Mouse (Mus musculus): Measurements from ENCODE around the gene Efcab7.

Efcab7 gene

DNA sequence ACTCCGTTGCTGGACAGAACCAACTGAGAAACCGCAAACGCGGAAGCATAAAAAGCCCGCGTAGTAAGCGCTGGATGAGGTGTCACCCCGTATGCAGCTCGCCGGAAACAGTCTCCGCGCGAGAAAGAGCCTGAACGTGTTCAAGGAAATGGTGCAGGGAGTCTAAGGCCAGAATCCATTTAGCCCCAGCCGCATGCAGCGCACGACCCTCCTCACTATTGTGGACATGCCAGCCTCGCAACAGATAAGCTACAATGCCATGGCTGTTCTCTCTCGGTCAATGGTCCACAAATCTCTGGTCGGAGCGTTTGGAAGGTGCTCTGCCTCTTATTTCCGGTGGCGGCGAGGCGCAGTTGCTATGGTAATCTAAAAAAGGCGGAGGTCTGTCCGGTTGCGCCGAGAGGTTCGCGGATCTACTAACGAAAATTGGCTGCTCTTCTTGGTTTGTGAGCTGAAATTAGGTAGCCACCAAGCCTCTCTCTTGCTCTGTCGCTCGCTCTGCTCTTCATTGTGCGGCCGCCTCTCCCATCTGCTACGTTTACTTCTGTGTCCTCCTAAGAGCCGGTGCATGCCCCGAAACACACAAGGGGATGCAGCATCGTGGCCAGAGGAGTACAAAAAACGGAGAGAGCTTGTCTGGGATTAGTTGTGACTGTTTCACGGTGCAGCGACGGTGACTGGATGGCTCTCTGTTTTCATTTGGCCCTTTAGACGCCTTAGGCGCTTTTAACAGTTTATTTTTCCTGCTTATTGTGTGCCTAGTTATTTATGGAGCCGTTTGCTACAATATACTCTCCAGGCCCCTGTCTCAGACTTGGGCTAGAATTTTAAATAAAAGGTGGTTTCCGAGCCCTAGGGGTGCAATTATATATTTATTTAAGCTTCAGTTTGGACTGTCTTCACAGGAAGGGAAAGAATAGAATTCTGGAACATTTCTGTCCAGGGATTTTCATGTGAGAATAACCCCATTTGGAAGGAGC lies at the start of gene Efcab7:
Gene Efcab7, plus strand, starts transcription at position 105 of the 980 bp plus-strand sequence.
- peak; percentile 81 to 82 for DNase-seq (ENCODE audit: low spot score in 2 of 2)

DNA sequence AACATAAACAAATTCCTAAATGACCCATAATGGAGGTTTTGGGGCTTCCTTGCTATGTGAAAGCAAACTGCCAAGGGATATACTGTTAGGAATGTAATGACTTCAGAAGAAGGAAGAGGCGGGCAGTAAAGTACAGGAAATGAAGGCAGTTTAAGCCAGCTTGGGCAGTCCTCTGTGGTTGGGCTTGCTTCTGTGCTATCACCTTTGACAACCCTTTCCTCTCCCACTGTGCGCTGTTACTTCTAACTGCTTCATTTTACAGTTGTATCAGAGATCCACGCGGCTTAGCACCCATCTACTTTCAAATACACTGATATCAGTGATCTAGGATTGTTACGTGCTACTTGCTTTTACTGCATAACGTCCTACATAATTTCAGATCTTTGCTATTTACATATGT lies 36.6 kb upstream of the Efcab7 start:
- no peak for DNase-seq (ENCODE audit: low spot score in 2 of 2)

DNA sequence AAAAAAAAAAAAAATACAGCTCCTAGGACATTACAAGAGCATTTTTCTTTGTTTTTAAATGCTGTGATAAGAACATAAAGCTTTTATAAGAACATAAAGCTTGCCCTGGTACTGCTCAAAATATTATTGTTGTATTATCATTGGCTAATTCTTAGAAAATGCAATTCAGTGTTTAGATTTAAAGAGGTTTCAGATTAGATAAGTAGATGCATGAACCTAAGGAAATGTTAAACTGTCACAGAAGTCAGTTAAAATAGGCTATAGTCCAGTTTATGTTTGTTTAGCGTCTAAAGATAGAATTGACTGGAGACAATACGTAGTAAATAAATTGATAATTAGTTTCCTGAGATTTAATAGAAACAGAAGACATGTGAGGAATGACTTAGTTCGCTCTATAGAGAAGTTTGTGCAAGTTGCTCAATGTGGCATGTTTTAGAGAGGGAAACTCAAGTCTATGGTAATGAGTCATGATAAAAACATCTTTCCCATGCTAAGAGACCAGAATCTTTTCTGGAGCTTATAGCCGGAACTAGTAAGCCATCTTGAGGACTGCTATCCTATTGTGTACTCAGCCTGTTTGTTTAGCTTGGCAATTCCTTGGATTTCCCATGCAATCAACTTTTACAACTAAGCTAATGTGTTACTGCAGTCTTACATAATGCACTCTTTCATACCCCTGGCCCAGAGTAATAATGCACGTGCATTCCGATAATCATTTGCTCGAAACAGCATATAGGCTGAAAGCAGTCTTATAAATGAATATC lies 12.1 kb upstream of the Efcab7 start:
- DNase-seq (ENCODE audit: low spot score in 2 of 2), result no peak

DNA sequence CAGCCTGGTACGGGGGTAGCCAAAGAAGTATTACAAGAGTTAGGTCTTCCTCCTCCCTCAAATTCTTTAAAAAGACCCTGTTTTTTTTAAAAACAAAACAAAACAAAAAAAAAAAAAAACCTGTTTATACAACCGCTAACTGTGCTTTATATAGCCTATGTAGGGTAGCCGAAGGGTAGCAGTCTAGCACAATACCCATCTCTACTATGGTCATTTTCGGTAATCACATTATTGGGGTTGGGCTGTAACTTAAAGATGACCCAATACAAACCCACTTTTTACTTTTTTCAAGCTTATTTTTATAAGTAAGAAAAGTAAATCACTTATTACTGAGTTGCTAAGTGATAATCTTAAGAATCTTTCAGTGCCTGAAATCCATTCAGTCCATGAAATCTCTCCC lies 661 bp upstream of the Efcab7 start:
- DNase-seq (ENCODE audit: low spot score in 2 of 2), result no peak

DNA sequence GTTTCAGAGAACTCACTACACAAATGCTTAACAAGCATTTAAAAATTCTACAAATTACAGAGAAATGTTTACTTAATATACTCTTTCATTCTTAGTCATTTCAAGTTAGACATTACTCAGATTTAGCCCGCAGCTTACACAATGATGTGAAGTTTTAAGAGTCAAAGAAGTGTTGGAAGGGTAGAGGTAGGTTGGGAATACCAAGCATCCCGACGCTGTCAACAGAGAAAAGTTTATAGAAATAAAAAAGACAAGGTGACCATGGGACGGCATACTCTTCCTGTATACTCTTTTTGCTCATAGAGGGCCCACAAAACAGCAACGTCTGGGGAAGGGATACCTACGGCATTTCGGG lies 282 bp upstream of the Efcab7 start:
- DNase-seq (ENCODE audit: low spot score in 2 of 2), result no peak

DNA sequence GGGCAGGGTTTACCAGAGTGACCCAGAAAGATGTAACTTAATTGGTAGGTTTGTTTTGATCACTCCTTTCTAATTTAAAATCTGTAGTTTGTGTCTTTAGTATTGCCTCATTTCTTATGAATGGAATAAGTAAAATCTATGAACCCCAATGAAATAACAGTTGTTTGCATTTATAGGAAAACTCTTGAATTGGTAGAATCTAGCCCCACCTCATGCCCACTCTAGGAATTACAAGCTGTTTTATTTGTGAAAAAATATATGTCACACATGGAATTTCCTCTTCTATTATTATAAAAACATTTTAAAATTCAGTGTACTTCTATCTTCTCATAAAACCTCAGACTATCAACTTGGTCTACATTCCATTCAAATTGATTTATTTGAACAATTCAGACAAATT lies 52.9 kb downstream of the Efcab7 start:
- DNase-seq (ENCODE audit: low spot score in 2 of 2), result no peak

DNA sequence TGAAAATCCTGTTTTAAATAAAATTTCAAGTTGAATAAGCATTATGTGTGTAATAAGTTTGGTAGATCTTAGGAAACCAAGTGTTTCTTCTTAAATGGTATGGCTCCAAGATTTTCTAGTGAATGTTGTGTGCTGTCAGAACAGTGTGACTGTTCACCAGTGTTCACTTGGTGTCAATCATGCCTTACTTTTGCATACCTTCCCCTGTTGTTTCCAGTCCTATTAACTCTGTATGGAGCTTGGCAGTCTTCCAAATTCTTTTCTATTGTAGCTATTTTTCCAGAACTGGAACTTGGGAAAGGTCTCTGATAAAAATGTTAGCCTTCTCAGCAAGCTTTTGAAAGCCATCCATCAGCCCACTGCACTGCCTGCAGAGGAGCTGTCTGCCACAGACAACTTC lies 53.4 kb downstream of the Efcab7 start:
- no peak for DNase-seq (ENCODE audit: low spot score in 2 of 2)

DNA sequence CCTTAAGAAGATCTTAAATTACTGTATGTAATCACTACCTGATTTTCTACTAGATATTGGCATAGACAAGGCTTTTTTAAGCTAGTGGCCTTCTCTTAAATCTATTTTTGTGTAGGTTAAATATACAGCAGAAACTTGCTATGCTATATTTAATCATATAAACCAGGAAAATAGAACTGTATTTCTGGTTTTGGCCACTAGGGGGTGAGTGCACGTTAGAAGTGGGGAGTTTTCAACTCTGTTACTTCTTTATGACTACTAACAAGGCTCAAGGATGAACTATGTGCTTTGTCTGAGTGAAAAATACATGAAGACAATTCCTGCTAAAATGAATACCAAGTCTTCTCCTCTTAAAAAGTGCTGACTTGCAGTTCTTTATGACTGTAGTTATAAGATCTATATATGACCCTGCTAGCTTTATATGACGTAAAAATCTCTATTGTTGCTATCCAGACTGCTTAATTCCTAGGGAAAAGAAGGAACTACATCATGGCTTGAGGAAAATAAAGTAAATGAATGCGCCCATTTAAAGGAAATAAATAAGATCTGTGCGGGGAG lies 85.0 kb downstream of the Efcab7 start:
- no peak for DNase-seq (ENCODE audit: low spot score in 2 of 2)

DNA sequence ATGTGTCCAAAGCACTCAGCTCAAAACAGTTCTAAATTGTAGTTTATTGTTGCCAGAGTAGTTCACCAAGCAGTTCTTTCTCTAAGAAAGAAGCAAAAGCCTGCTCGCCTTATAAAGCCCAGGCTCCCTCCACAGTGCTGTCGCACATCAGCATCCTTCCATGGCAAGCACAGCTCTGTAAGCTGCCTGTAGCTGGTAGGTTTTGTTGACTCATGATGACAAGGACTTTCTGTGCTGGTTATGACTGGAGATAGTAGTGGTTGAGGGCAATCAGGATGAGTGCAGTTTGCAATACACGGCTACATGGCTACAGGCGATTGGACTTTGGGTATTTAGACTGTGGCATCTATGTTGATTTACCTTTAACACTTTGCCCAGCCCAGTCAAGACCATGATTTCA lies 97.4 kb downstream of the Efcab7 start:
- DNase-seq (ENCODE audit: low spot score in 2 of 2), result no peak

DNA sequence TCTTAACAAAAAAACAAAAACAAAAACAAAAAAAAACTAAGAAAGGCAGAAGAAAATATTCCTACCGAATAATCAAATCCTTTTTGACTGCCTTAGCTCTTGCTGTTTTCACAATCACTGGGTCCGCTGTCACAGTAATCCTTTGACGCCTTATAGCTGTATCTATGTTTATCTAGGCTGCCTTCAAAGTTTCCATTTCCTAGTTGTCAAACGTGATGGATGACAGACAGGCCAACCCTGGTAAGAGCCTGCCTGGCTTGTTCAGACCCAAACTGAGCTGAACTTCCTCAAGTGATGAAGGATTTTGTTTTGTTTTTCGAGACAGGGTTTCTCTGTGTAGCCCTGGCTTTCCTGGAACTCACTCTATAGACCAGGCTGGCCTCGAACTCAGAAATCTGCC lies 99.5 kb downstream of the Efcab7 start:
- DNase-seq (ENCODE audit: low spot score in 2 of 2), result no peak

DNA sequence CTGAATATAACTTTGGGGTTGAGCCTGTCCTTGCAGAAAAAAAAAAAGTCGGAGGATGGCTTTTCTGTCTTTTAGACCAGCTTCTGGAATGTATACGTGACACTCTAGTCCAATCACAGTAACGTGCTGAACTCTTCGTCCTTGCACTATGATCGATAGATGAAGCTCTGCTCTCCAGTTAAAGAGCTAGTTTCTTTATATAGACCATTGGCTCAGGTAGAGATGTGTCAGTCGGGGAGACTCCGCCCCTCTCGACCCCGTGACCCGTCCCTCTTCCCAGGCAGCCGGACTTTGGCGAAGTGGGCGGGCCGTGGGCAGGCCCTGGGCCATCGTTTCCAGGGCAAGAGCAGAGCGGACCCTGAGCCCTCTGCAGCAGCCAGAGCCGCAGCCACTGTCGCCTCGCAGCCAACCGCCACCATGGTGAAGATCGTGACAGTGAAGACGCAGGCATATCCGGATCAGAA lies 100.2 kb downstream of the Efcab7 start, which contains the start of gene Pgm1:
Gene Pgm1, plus strand, starts transcription at position 266 of the 464 bp plus-strand sequence.
- peak in 1 of 2 experiments; percentile 71 for DNase-seq (ENCODE audit: low spot score in 2 of 2)

DNA sequence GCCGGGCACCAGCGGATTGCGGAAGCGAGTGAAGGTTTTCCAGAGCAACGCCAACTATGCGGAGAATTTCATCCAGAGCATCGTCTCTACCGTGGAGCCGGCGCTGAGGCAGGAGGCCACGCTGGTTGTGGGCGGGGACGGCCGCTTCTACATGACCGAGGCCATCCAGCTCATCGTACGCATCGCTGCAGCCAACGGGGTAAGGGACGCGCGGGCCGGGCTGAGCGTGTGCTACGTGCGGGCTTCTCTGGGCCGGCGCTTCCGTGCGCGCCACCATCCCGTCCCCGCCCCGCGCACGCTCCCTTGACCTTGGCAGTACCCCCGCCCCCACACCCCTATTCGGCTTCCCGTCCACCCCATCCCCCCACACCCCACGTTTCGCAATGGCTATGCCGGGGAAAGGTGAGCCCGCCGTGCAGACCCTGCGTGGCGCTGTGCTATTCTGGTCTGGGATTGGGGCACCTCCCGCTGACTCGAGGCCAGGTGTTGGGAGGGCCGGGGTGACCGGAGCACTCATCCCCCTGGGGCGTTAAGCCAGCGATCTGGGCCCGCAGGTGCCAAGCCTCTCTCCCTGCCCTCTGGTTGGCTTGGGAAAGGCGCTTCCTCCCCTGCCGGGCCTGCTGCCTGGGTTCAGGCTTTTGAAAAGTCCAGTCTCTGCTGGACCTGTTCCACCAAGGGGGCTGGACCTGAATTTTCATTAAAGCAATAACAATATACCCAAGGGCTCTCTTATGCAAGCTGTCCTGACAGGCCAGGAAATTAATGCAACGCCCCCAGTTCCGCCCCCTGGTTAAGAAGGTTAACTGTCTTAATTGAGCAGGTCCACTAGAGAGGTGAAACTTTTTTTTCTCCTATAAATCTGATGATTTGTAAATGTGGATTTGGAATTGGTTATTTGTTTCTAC lies 100.9 kb downstream of the Efcab7 start, which contains the start of gene Itgb3bp:
Gene Itgb3bp, minus strand, starts transcription at position 201 of the 905 bp plus-strand sequence.
- peak; percentile 40 to 55 for DNase-seq (ENCODE audit: low spot score in 2 of 2)

DNA sequence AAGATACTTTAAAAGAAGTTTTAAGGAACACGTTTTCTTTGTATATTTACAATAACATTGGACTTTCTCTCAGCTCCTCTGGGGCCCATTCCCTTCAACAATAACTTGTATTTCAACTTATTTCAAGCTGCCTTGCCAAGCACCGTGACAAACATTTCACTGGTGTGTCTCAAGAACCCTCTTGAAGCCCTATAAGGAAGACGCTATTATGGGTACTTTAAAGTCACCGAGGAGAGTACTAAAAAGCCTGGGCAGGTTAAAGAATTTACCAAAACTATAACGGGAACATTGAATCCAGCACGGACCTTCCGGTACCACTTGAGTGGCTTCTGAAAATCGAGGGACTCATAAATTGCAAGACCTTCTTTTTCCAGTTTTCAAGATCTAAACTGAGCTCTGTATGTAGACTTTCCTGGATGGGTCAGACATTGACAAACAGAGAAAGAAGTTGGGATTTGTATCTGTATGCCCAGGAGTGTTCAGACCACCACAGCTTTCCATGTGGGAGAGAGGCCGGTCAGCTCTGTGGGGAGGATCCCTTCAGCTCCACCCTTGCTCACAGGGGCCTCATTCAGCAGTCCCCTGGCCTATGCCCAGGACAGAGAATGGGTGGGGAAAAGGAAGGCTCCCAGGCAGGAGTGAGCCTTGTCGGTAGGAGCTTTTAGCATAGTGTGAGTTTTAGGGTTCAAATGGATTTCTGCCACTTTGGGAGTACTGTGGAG lies 101.7 kb downstream of the Efcab7 start:
- DNase-seq (ENCODE audit: low spot score in 2 of 2), result no peak

DNA sequence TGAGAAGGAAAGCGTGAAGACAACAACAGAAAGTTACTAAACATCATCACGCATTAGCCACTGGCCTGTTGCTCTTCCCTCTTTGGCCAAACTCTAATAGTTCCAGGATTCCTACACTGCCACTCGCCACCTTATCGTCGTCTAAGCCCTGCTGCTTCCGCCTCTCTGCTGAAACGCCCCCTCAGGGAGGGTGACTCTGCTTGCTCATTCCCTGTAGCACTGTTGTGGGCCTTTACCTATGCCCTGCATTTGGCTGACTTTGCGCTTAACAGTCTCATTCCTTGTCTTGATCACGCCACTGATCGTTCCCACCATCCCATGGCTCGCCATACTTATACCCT lies 102.2 kb downstream of the Efcab7 start:
- no peak for DNase-seq (ENCODE audit: low spot score in 2 of 2)

DNA sequence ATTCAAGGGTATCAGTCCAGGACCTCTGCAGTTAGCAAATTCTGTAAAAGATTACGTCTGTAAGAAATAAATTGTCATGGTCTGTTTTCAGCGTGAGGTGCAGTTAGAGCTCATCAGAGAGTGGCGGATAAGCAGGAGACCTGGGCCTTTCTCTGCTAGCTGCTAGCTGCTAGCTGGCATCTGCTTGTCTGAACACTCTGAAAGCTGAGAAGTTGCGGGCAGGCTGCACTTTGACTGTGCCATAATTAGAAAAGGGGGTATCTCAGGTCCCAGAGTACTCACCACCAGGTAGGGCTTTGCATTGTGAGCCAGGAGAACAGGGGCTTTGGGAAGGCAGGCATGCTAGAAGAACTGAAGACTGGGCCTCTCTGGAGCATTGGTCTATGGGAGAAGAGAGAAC lies 102.8 kb downstream of the Efcab7 start:
- no peak for DNase-seq (ENCODE audit: low spot score in 2 of 2)

DNA sequence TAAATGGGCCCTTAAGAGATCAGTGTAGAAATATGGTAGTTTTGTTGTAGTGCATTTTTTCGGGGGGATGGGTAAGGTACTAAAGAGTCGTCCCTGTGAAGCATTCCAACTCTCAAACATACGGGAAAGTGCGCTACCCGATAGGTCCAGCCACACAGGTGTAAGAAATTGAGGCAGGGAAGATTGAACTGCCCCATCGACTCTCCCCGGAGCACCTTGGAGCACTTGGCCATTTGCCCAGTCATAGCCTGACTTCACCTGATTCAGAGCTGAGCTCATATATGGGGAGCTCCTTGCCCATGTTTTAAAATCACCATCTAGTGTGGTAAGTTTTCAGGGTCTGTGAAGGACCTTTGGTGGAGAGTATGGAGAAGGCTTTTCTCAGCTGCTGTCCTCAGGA lies 105.9 kb downstream of the Efcab7 start:
- no peak for DNase-seq (ENCODE audit: low spot score in 2 of 2)

DNA sequence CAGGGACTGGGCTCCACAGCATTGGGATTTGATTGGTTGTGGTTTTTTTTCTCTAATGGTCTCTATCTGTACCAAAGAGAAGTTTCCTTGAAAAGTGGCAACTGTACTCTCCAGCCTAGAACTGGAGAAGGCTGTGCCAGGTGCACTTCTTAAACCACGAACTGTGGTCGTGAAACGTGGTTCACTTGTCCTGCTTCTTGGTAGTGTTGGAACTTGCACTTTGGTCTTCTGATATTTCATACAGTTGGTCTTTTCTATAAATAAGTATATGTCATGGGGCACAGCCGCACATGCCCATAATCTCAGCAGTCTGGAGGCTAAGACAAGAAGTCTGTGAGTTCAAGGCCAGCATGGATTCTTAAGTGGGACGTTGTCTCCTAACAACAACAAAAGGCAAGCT lies 107.3 kb downstream of the Efcab7 start:
- no peak for DNase-seq (ENCODE audit: low spot score in 2 of 2)

DNA sequence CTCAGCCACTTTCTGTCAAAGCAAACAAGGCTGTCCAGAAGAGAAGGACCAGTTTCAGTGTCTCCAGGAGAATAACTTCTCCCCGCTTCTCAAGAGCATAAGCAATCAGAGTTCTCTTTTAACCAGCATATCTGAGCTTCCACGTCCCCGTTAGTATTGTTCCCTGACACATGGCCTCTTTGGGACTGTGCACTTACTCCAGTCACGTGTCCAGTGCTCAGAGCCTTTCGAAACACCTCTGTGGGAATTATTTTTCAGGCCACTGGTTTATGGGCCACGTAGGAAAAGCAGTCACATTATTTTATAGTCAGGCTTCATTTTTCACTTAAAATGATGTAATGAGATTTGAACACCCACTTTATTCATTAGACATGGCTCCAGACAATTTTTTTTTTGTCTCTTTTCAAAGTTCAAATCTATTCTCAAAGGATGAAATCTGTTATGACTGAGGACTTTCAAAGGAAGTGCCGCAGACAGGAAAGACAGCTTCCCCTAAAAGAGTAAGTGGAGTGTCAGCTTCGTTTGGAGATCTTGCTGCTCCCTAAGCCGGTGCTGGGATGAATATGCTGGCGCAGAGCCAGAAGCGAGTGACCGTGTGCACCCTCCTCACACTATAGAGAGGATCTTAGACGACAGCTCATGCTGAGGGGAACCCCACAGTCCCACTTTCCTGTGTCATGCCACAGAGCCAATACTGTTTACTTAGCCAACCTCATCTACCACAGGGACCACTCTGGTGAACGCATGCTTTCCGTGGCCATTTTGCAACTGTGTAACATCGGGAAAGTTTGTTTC lies 110.9 kb downstream of the Efcab7 start:
- no peak for DNase-seq (ENCODE audit: low spot score in 2 of 2)

DNA sequence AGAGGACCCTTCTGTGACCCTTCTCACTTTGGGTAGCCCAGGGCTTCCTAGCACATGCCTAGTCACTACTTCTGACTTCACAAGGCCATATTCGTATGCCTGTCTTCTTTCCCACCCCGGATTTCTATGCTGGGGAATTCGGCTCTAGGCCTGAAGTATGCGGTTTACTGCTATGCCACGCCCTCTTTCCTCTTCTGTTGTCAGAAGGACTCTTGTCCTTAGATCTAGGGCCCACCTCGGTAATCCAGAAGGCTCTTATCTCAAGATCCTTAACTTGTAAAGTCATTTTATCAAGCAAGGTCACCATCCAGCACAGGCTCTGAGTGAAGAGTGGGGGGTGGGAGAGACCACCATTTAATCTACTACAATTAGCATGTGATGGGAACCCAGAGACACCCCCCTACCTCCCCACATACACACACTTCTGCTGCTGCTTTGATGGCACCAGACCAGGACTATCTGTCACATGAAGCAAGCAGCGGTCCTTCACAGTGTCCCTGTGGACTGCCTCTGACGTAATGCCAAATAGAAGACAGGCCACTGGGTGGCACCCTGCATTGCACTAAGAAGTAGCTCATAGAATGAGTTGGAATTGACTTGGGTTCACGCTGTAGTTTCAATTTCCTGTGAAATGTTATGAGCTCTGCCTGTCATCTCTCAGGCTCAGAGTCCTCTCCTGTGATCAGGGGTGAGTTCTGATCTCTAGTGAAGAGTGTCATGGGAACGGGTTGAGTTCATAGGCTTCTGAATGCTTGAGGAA lies 112.8 kb downstream of the Efcab7 start:
- no peak for DNase-seq (ENCODE audit: low spot score in 2 of 2)

Data from frontal cortex, postnatal 14 days (tissue).